Mouse (Mus musculus): ENCODE measurements around the gene Smc1b. TPM values are rescaled to one million over a fixed set of nuclear protein-coding genes. Genes with fewer than 3 reads are reported as not detected.
"Not testable (repeated sequence)": the region's sequence is repeated elsewhere in the genome, so short reads cannot be mapped to it uniquely, and the experiment has no call there.

Smc1b gene
- total RNA-seq, 1 experiment from 2014 or later, result 0.82 TPM

- no peak for ATAC-seq (replicated peaks; ENCODE audit: low read depth, poor library complexity, severe bottlenecking)
Measured at GRCm38 (mm10) chr15:85142441-85142840, 10.7 kb upstream of the Smc1b start.

GRCm38 (mm10) chr15:85141290-85141689 is 9.5 kb upstream of the Smc1b start:
- no peak for ATAC-seq (replicated peaks; ENCODE audit: low read depth, poor library complexity, severe bottlenecking)

- no peak for ATAC-seq (replicated peaks; ENCODE audit: low read depth, poor library complexity, severe bottlenecking)
Measured at GRCm38 (mm10) chr15:85135143-85135542, 3.4 kb upstream of the Smc1b start.

- ATAC-seq (replicated peaks; ENCODE audit: low read depth, poor library complexity, severe bottlenecking), result no peak
Measured at GRCm38 (mm10) chr15:85132193-85132520, 393 bp upstream of the Smc1b start.

- ATAC-seq (replicated peaks; ENCODE audit: low read depth, poor library complexity, severe bottlenecking), result no peak
Measured at GRCm38 (mm10) chr15:85085641-85086040, 46.1 kb downstream of the Smc1b start.

- no peak for ATAC-seq (replicated peaks; ENCODE audit: low read depth, poor library complexity, severe bottlenecking)
Measured at GRCm38 (mm10) chr15:85072651-85073050, 59.1 kb downstream of the Smc1b start.

GRCm38 (mm10) chr15:85070561-85070960 is 61.2 kb downstream of the Smc1b start:
- peak; percentile 62; the same call in 1 of the 2 replicates for ATAC-seq (replicated peaks; ENCODE audit: low read depth, poor library complexity, severe bottlenecking)

GRCm38 (mm10) chr15:85063421-85063820 is 68.3 kb downstream of the Smc1b start:
- no peak for ATAC-seq (replicated peaks; ENCODE audit: low read depth, poor library complexity, severe bottlenecking)

- ATAC-seq (replicated peaks; ENCODE audit: low read depth, poor library complexity, severe bottlenecking), result no peak
Measured at GRCm38 (mm10) chr15:85055186-85055585, 76.6 kb downstream of the Smc1b start.

GRCm38 (mm10) chr15:85054098-85054497 is 77.7 kb downstream of the Smc1b start:
- ATAC-seq (replicated peaks; ENCODE audit: low read depth, poor library complexity, severe bottlenecking), result no peak

- ATAC-seq (replicated peaks; ENCODE audit: low read depth, poor library complexity, severe bottlenecking), result no peak
Measured at GRCm38 (mm10) chr15:85049758-85050157, 82.0 kb downstream of the Smc1b start.

- ATAC-seq (replicated peaks; ENCODE audit: low read depth, poor library complexity, severe bottlenecking), result no peak
Measured at GRCm38 (mm10) chr15:85047865-85048264, 83.9 kb downstream of the Smc1b start.

GRCm38 (mm10) chr15:85046230-85046950 is 85.4 kb downstream of the Smc1b start:
- no peak for ATAC-seq (replicated peaks; ENCODE audit: low read depth, poor library complexity, severe bottlenecking)

- ATAC-seq (replicated peaks; ENCODE audit: low read depth, poor library complexity, severe bottlenecking), result no peak
Measured at GRCm38 (mm10) chr15:85043761-85044160, 88.0 kb downstream of the Smc1b start.

GRCm38 (mm10) chr15:85043116-85043515 is 88.6 kb downstream of the Smc1b start:
- ATAC-seq (replicated peaks; ENCODE audit: low read depth, poor library complexity, severe bottlenecking), result no peak

- ATAC-seq (replicated peaks; ENCODE audit: low read depth, poor library complexity, severe bottlenecking), result peak; percentile 94
Measured at GRCm38 (mm10) chr15:85042361-85042954, 89.3 kb downstream of the Smc1b start.

- no peak for ATAC-seq (replicated peaks; ENCODE audit: low read depth, poor library complexity, severe bottlenecking)
Measured at GRCm38 (mm10) chr15:85041546-85042225, 90.1 kb downstream of the Smc1b start.

GRCm38 (mm10) chr15:85037343-85037690 is 94.4 kb downstream of the Smc1b start:
- no peak for ATAC-seq (replicated peaks; ENCODE audit: low read depth, poor library complexity, severe bottlenecking)

- peak; percentile 94 for ATAC-seq (replicated peaks; ENCODE audit: low read depth, poor library complexity, severe bottlenecking)
Measured at GRCm38 (mm10) chr15:85036566-85037342, 95.0 kb downstream of the Smc1b start.

GRCm38 (mm10) chr15:85033916-85034315 is 97.8 kb downstream of the Smc1b start:
- ATAC-seq (replicated peaks; ENCODE audit: low read depth, poor library complexity, severe bottlenecking), result not testable (repeated sequence)

GRCm38 (mm10) chr15:85031866-85032265 is 99.9 kb downstream of the Smc1b start:
- ATAC-seq (replicated peaks; ENCODE audit: low read depth, poor library complexity, severe bottlenecking), result no peak

All from common myeloid progenitor, adult 5-6 weeks (primary cell).